Mouse (Mus musculus): ENCODE data around the gene Adgrg3. TPM values are rescaled to one million over a fixed set of nuclear protein-coding genes. Genes with fewer than 3 reads are reported as not detected.
A peak's percentile ranks its signal among the peaks of the same experiment; 100 is the strongest.

The Adgrg3 gene
- polyA plus RNA-seq, 1 experiment: 3.0 TPM

DNA sequence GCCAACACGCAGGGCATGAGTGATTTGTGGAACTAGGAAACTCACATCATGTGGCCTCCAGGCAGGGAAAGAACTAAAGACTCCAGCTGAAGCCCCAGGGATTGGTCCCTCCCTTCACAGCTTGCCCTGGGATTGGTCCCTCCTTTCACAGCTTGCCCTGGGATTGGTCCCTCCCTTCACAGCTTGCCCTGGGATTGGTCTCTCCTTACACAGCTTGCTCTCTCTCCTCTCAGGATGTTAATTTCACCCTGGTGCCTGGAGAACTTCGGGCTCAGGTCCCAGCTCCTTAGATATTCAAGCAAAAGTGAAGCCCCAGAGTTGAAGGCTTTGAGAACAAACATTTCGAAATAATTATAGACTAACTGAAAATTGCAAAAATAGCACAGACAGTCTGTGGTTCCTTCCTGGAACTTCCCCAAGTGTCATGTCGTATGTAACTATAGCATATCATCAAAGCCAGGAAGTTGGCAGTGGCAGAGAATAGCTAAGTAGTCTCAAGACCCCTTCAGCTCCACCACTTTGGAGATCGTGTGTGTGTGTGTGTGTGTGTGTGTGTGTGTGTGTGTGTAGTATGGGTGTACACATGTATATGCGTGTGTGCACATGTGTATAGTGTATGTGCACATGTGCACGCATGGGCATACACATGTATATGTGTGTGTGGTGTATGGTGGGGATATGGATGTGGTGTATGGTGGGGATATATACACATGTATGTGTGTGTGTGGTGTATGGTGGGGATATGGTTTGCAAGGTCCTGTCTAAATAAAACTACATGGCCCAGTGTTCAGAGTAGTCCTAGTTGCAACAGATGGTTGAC lies 19.8 kb downstream of the Adgrg3 start:
- DNase-seq (ENCODE audit: low read depth): peak; percentile 67
- TF ChIP-seq POLR2A (IDR thresholded peaks at IDR 0.05; ENCODE audit: borderline replicate concordance, extremely low read depth, insufficient read depth, insufficient read length, poor library complexity, severe bottlenecking) (no peak), CTCF (IDR thresholded peaks at IDR 0.05; ENCODE audit: borderline replicate concordance, extremely low read depth, insufficient read depth, insufficient read length) (no peak)

DNA sequence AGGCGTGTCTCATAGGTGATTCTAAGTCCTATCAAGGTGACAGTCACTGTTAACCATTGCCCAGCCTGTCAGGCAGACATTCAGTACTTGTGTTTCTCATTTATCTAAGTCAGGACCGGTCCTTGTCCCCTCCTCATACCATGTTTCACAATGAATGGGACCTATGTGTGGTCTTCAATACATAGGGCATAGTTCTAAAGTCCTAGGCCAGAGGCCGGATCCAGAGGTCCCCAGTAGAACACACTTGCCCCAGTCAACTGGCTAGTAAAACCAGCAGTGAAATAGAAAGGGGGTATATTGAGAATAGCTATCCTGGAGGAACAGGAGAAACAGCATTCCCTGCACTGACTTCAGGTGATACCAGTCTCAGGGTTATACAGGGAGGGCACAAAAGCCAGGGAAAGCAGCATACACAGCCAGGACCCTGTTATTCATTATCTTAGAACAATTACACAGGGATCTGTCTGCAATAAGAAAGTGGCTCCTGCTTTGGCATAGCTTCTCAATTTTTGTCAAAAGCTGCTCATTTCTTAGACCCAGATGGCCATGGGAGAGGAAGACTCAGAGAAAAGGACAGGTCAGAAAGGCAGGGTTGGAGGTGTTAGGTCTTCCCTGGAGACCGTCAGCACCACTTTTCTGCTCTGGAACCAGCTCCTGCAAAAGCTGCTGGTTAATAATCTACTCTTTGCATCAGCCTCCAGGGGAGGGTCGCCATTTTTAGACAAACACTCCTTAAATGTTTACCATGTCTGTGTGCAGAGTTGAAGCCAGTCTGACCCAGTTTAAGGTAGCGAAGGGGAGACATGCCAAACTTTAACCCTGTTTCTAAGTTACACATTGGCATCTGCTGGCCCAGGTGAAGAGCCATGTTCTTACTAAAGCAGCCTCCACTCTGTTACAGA lies 24.6 kb downstream of the Adgrg3 start:
- TF ChIP-seq POLR2A (IDR thresholded peaks at IDR 0.05; ENCODE audit: borderline replicate concordance, extremely low read depth, insufficient read depth, insufficient read length, poor library complexity, severe bottlenecking) (no peak), CTCF (IDR thresholded peaks at IDR 0.05; ENCODE audit: borderline replicate concordance, extremely low read depth, insufficient read depth, insufficient read length) (no peak)
- no peak for DNase-seq (ENCODE audit: low read depth)

DNA sequence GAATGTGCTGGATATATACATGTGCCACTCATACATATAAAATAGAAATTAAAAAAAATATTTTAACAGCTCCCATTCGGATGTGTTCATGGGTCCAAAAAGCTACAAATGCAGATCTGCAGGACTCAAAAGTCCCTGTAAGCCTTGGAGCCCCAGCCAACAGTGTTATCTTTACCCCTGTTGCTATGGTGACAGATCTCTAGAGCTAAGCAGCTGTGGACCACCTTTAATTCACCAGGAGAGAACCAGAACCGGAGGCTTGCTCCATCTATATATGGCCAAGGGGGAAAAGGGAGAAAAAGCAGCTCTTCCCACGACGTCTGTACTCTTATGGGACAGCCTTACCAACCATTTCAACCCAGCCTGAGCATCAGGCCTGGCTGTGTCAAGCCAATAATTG lies 27.3 kb downstream of the Adgrg3 start:
- no peak for TF ChIP-seq POLR2A (IDR thresholded peaks at IDR 0.05; ENCODE audit: borderline replicate concordance, extremely low read depth, insufficient read depth, insufficient read length, poor library complexity, severe bottlenecking)
- no peak for TF ChIP-seq CTCF (IDR thresholded peaks at IDR 0.05; ENCODE audit: borderline replicate concordance, extremely low read depth, insufficient read depth, insufficient read length)
- peak; percentile 30 for DNase-seq (ENCODE audit: low read depth)

DNA sequence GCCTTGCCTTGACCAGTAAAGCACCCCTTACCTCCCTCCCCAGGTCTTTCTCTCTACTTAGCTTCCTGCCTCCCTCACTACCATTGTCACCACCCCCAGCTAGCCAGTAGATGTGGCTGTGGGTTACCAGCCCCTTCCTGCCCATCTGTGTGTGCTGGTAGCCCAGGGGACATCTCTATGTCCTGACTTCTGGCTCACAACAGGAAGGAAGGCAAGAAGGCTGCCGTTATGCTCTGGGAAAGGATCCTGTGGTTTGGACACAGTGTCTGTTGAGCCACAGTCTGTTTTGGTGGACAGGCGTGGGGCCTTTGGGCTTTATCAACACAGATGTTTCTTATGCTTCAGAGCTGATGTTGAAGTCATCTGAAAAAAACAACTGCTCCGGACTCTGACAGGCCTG lies 29.5 kb downstream of the Adgrg3 start:
- no peak for TF ChIP-seq CTCF (IDR thresholded peaks at IDR 0.05; ENCODE audit: borderline replicate concordance, extremely low read depth, insufficient read depth, insufficient read length)
- TF ChIP-seq POLR2A (IDR thresholded peaks at IDR 0.05; ENCODE audit: borderline replicate concordance, extremely low read depth, insufficient read depth, insufficient read length, poor library complexity, severe bottlenecking): no peak
- no peak for DNase-seq (ENCODE audit: low read depth)

DNA sequence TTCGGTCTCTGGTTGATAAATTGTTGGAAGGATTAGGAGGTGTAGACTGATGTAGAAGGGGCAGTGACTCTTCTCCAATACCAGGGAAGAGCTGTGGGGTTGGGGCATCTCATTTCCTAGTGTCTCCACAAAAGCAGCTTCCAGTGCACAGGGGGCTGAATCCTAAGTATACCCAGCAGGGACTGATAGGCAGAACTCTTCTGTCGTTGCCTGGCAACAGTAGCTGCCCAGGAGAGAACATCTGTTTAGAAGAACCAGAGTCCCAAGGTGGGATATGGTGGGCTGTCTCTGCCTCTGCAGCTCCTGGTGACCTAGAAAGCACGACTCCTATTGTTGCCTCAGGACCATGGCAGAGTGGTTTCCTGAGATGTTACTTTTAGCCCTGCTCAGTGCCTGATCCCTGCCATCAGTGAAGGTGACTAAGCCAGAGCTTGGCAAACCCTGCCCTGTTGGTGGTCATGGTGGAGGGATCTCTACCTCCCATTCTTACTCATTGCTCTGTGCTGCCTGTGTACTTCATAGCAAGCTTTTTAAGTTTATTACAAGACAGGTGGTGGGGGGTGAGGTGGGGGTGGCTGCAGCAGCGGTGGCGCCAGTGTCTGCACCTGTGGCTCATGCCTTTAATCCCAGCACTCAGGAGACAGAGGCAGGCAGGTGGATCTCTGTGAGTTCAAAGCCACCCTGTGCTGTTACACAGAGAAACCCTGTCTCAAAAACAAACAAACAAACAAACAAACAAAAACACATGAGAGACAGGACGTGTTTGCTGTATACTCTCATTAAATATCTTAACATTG lies 30.6 kb downstream of the Adgrg3 start:
- TF ChIP-seq POLR2A (IDR thresholded peaks at IDR 0.05; ENCODE audit: borderline replicate concordance, extremely low read depth, insufficient read depth, insufficient read length, poor library complexity, severe bottlenecking): no peak
- TF ChIP-seq CTCF (IDR thresholded peaks at IDR 0.05; ENCODE audit: borderline replicate concordance, extremely low read depth, insufficient read depth, insufficient read length): no peak
- peak; percentile 23 for DNase-seq (ENCODE audit: low read depth)

DNA sequence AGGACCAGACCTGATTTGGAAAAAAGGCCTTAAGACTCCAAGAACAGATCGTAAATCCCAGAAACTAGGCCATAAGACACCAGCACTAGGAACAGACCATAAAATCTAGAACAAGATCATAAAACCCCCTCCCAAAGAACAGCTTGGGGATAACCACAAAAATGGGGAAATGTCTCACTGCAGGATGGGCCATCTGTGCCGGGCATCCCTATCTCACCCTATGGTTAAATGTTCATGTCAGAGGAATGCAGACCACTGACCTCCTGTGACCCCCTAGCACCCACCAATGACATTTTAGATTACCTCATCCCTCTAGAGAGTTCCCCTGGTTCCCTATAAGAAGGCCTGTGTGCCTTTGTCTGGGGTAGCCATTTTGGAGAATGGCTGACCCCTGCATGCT lies 32.1 kb downstream of the Adgrg3 start:
- no peak for DNase-seq (ENCODE audit: low read depth)
- TF ChIP-seq CTCF (IDR thresholded peaks at IDR 0.05; ENCODE audit: borderline replicate concordance, extremely low read depth, insufficient read depth, insufficient read length) (no peak), POLR2A (IDR thresholded peaks at IDR 0.05; ENCODE audit: borderline replicate concordance, extremely low read depth, insufficient read depth, insufficient read length, poor library complexity, severe bottlenecking) (no peak)

DNA sequence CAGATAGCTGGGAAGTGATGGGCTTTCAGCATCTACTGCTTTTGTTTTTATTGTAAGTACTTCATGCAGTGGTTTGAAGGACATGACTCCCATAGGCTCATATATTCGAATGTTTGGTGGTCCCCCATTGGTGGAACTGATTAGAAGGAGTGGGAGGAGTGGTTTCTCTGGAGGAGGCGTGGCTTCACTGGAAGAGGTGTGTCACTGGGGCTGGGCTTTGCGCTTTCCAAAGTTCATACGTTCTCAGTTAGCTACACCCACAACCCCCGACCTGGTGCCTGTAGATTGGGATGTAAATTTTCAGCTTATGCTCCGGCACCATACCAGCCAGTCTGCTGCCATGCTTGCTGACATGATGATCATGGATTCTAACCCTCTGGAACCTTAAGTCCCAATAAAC lies 36.9 kb downstream of the Adgrg3 start:
- no peak for TF ChIP-seq POLR2A (IDR thresholded peaks at IDR 0.05; ENCODE audit: borderline replicate concordance, extremely low read depth, insufficient read depth, insufficient read length, poor library complexity, severe bottlenecking)
- TF ChIP-seq CTCF (IDR thresholded peaks at IDR 0.05; ENCODE audit: borderline replicate concordance, extremely low read depth, insufficient read depth, insufficient read length): no peak

DNA sequence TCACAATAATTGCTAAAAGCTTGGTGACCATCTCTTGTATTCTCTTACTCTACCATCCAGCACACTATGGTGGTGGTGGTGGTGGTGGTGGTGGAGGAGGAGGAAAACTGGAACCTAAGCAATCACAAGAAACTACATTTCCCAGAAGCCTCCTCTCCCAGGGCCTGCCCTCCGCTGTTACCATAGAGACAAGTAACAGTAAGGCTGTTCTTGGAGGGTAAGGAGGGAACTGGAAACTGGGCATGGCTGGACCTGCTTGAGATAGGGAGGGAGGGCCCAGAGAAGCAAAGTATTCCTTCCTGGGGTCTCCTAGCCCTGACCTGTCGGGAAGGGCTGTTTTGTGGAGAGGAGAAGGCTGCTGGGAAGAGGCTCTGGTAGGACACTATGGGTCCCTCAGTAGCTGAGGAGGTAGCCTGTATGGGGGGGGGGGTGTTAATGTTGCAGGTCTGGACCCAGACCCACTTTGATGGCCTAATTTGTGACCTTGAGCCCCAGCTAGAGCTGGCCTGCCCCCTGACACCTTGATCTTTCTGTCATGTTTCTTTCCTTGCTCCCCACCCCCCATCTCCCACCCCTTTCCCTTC lies 37.5 kb downstream of the Adgrg3 start, which contains the start of gene Drc7:
Gene Drc7 (plus strand): TSS at position 177 of the 584 bp plus-strand sequence.
- peak; percentile 67 for DNase-seq (ENCODE audit: low read depth)
- no peak for TF ChIP-seq CTCF (IDR thresholded peaks at IDR 0.05; ENCODE audit: borderline replicate concordance, extremely low read depth, insufficient read depth, insufficient read length)
- no peak for TF ChIP-seq POLR2A (IDR thresholded peaks at IDR 0.05; ENCODE audit: borderline replicate concordance, extremely low read depth, insufficient read depth, insufficient read length, poor library complexity, severe bottlenecking)

More for the DNA sequence above, 36.9 kb downstream of the Adgrg3 start:
- no peak for DNase-seq (ENCODE audit: low read depth)

DNA sequence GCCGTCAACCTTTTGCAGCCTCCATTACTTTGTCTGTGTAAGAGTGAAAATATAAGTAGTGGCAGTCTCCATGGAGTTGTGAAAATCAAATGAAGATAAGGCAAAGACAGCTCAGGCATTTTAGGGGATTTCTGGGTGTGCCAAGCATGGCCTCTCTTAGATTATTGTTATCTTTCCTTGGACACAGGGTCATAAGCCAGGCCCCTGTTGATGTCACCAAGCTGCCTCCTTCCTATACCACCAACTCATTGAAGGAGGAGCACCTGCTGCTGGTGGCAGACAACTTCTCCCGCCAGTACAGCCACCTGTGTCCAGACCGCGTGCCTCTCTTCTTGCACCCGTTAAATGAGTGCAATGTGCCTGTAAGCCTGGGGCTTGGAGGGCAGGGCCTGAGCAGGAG lies 38.9 kb downstream of the Adgrg3 start:
- TF ChIP-seq CTCF (IDR thresholded peaks at IDR 0.05; ENCODE audit: borderline replicate concordance, extremely low read depth, insufficient read depth, insufficient read length) (no peak), POLR2A (IDR thresholded peaks at IDR 0.05; ENCODE audit: borderline replicate concordance, extremely low read depth, insufficient read depth, insufficient read length, poor library complexity, severe bottlenecking) (no peak)
- no peak for DNase-seq (ENCODE audit: low read depth)

DNA sequence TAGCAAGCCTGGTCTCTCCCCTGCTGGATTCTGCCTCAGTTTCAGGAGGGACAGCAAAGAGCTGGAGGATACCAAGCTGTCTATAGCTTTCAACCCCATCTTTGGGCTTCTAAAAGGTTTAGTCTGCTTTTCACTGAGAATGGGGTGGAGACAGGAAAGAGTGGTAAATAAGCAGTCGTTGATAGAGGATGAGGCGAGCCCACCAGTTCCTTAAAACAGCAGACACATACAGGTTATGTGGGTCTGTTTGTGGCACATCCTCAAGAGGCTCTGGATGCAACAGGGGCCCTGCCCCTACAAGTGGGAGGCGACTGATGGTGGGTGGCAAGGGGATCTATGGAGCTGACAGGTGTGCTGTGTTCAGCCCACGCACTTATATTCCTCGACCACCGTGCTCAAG lies 41.2 kb downstream of the Adgrg3 start:
- TF ChIP-seq CTCF (IDR thresholded peaks at IDR 0.05; ENCODE audit: borderline replicate concordance, extremely low read depth, insufficient read depth, insufficient read length) (no peak), POLR2A (IDR thresholded peaks at IDR 0.05; ENCODE audit: borderline replicate concordance, extremely low read depth, insufficient read depth, insufficient read length, poor library complexity, severe bottlenecking) (no peak)
- DNase-seq (ENCODE audit: low read depth): no peak
